Mouse (Mus musculus): Measurements from ENCODE around the gene Tmem178b. TPM values are rescaled to one million over a fixed set of nuclear protein-coding genes. Genes with fewer than 3 reads are reported as not detected.
A peak's percentile ranks its signal among the peaks of the same experiment; 100 is the strongest.

Gene Tmem178b
- polyA plus RNA-seq, 1 experiment from 2014 or later: 32.4 TPM

- no peak for ATAC-seq (ENCODE audit: low FRiP score)
- no peak overlapping the region for H3K4me2 ChIP-seq
- H3K27ac ChIP-seq (replicated peaks): no peak overlapping the region
- peaks cover 12% of the 10 kb centered on the region; the same call in 1 of the 2 replicates for H3K4me1 ChIP-seq
- H3K27me3 ChIP-seq (replicated peaks): no peaks in the 10 kb centered on the region
- H3K9me3 ChIP-seq (replicated peaks): no peaks in the 10 kb centered on the region
- 68% methylated on average over 3 of the region's 3 CpGs for WGBS
- no peak overlapping the region for H3K9ac ChIP-seq (replicated peaks)
- no peak overlapping the region for H3K4me3 ChIP-seq (replicated peaks)
- H3K36me3 ChIP-seq: no peaks in the 10 kb centered on the region
Observed at GRCm38 (mm10) chr6:40200661-40201060, 327.6 kb downstream of the Tmem178b start.

GRCm38 (mm10) chr6:40202602-40203001 lies 329.5 kb downstream of the Tmem178b start:
- WGBS: 36% methylated on average over 2 of the region's 2 CpGs
- H3K27me3 ChIP-seq (replicated peaks): no peaks in the 10 kb centered on the region
- no peak for ATAC-seq (ENCODE audit: low FRiP score)

GRCm38 (mm10) chr6:40205380-40205779 lies 332.3 kb downstream of the Tmem178b start:
- Histone ChIP-seq H3K27ac (replicated peaks) (no peak overlapping the region), H3K4me3 (replicated peaks) (no peak overlapping the region), H3K4me2 (no peak overlapping the region), H3K27me3 (replicated peaks) (no peaks in the 10 kb centered on the region), H3K36me3 (no peaks in the 10 kb centered on the region), H3K9ac (replicated peaks) (no peak overlapping the region), H3K4me1 (peaks cover 3% of the 10 kb centered on the region; the same call in 1 of the 2 replicates), H3K9me3 (replicated peaks) (no peaks in the 10 kb centered on the region)
- whole genome bisulfite sequencing: 81% methylated on average over 2 of the region's 2 CpGs
- ATAC-seq (ENCODE audit: low FRiP score): no peak

More at GRCm38 (mm10) chr6:40202602-40203001, 329.5 kb downstream of the Tmem178b start:
- peaks cover 4% of the 10 kb centered on the region; the same call in 1 of the 2 replicates for H3K4me1 ChIP-seq
- H3K27ac ChIP-seq (replicated peaks): no peak overlapping the region
- no peak overlapping the region for H3K4me2 ChIP-seq
- no peaks in the 10 kb centered on the region for H3K9me3 ChIP-seq (replicated peaks)
- H3K36me3 ChIP-seq: no peaks in the 10 kb centered on the region
- H3K4me3 ChIP-seq (replicated peaks): no peak overlapping the region
- H3K9ac ChIP-seq (replicated peaks): no peak overlapping the region

GRCm38 (mm10) chr6:40208014-40208413 lies 334.9 kb downstream of the Tmem178b start:
- Histone ChIP-seq H3K9me3 (replicated peaks) (no peaks in the 10 kb centered on the region), H3K36me3 (no peaks in the 10 kb centered on the region)
- 84% methylated on average over 3 of the region's 3 CpGs for WGBS

GRCm38 (mm10) chr6:40209172-40209571 lies 336.1 kb downstream of the Tmem178b start:
- no peak for ATAC-seq (ENCODE audit: low FRiP score)
- WGBS: 56% methylated on average over 2 of the region's 2 CpGs
- H3K9me3 ChIP-seq (replicated peaks): no peaks in the 10 kb centered on the region

More at GRCm38 (mm10) chr6:40208014-40208413, 334.9 kb downstream of the Tmem178b start:
- Histone ChIP-seq H3K4me2 (no peak overlapping the region), H3K9ac (replicated peaks) (no peak overlapping the region), H3K4me3 (replicated peaks) (no peak overlapping the region), H3K27me3 (replicated peaks) (no peaks in the 10 kb centered on the region), H3K27ac (replicated peaks) (no peak overlapping the region), H3K4me1 (no peaks in the 10 kb centered on the region)
- ATAC-seq (ENCODE audit: low FRiP score): no peak

GRCm38 (mm10) chr6:40217154-40217553 lies 344.1 kb downstream of the Tmem178b start:
- Histone ChIP-seq H3K27me3 (replicated peaks) (no peaks in the 10 kb centered on the region), H3K4me2 (no peak overlapping the region), H3K9me3 (replicated peaks) (no peaks in the 10 kb centered on the region), H3K36me3 (no peaks in the 10 kb centered on the region), H3K4me3 (replicated peaks) (no peak overlapping the region), H3K4me1 (0 out of 2 replicates have a peak, but pooled peaks cover 8% of the 10 kb centered on the region), H3K9ac (replicated peaks) (no peak overlapping the region), H3K27ac (replicated peaks) (no peak overlapping the region)
- no peak for ATAC-seq (ENCODE audit: low FRiP score)
- WGBS: 85% methylated on average over 12 of the region's 12 CpGs

More at GRCm38 (mm10) chr6:40209172-40209571, 336.1 kb downstream of the Tmem178b start:
- Histone ChIP-seq H3K4me1 (no peaks in the 10 kb centered on the region), H3K9ac (replicated peaks) (no peak overlapping the region), H3K27me3 (replicated peaks) (no peaks in the 10 kb centered on the region), H3K36me3 (no peaks in the 10 kb centered on the region), H3K27ac (replicated peaks) (no peak overlapping the region), H3K4me3 (replicated peaks) (no peak overlapping the region), H3K4me2 (no peak overlapping the region)

- no peak for ATAC-seq (ENCODE audit: low FRiP score)
- no peaks in the 10 kb centered on the region for H3K9me3 ChIP-seq (replicated peaks)
- H3K27ac ChIP-seq (replicated peaks): no peak overlapping the region
- H3K27me3 ChIP-seq (replicated peaks): no peaks in the 10 kb centered on the region
- H3K9ac ChIP-seq (replicated peaks): no peak overlapping the region
- H3K4me3 ChIP-seq (replicated peaks): no peak overlapping the region
- WGBS: 88% methylated on average over 3 of the region's 3 CpGs
- no peak overlapping the region for H3K4me2 ChIP-seq
- no peaks in the 10 kb centered on the region for H3K36me3 ChIP-seq
- 0 out of 2 replicates have a peak, but pooled peaks cover 8% of the 10 kb centered on the region for H3K4me1 ChIP-seq
Observed at GRCm38 (mm10) chr6:40217651-40218050, 344.6 kb downstream of the Tmem178b start.

GRCm38 (mm10) chr6:40220634-40221120 lies 347.6 kb downstream of the Tmem178b start:
- H3K27ac ChIP-seq (replicated peaks): no peak overlapping the region
- no peak overlapping the region for H3K9ac ChIP-seq (replicated peaks)
- H3K36me3 ChIP-seq: no peaks in the 10 kb centered on the region
- H3K4me3 ChIP-seq (replicated peaks): no peak overlapping the region
- ATAC-seq (ENCODE audit: low FRiP score): no peak
- H3K9me3 ChIP-seq (replicated peaks): no peaks in the 10 kb centered on the region
- H3K4me2 ChIP-seq: no peak overlapping the region
- H3K27me3 ChIP-seq (replicated peaks): no peaks in the 10 kb centered on the region
- 0 out of 2 replicates have a peak, but pooled peaks cover 9% of the 10 kb centered on the region for H3K4me1 ChIP-seq

GRCm38 (mm10) chr6:40225585-40226280 lies 352.7 kb downstream of the Tmem178b start:
- H3K36me3 ChIP-seq: no peaks in the 10 kb centered on the region
- H3K27me3 ChIP-seq (replicated peaks): no peaks in the 10 kb centered on the region
- 81% methylated on average over 11 of the region's 11 CpGs for WGBS
- 0 out of 2 replicates have a peak overlapping the region, but pooled peaks have one; percentile 9 for H3K27ac ChIP-seq (replicated peaks)
- 0 out of 2 replicates have a peak, but pooled peaks cover 2% of the 10 kb centered on the region for H3K4me1 ChIP-seq
- no peak overlapping the region for H3K9ac ChIP-seq (replicated peaks)
- H3K9me3 ChIP-seq (replicated peaks): no peaks in the 10 kb centered on the region
- no peak overlapping the region for H3K4me3 ChIP-seq (replicated peaks)
- no peak for ATAC-seq (ENCODE audit: low FRiP score)
- H3K4me2 ChIP-seq: no peak overlapping the region

- Histone ChIP-seq H3K9me3 (replicated peaks) (no peaks in the 10 kb centered on the region), H3K4me3 (replicated peaks) (no peak overlapping the region), H3K27me3 (replicated peaks) (no peaks in the 10 kb centered on the region), H3K36me3 (no peaks in the 10 kb centered on the region), H3K4me2 (no peak overlapping the region), H3K4me1 (peaks cover 8% of the 10 kb centered on the region), H3K27ac (replicated peaks) (no peak overlapping the region), H3K9ac (replicated peaks) (no peak overlapping the region)
- no peak for ATAC-seq (ENCODE audit: low FRiP score)
- whole genome bisulfite sequencing: 82% methylated on average over 2 of the region's 2 CpGs
Observed at GRCm38 (mm10) chr6:40228981-40229380, 355.9 kb downstream of the Tmem178b start.

GRCm38 (mm10) chr6:40229985-40230384 lies 356.9 kb downstream of the Tmem178b start:
- Histone ChIP-seq H3K36me3 (no peaks in the 10 kb centered on the region), H3K4me3 (replicated peaks) (no peak overlapping the region), H3K9me3 (replicated peaks) (no peaks in the 10 kb centered on the region), H3K27ac (replicated peaks) (no peak overlapping the region), H3K4me2 (no peak overlapping the region), H3K4me1 (peaks cover 16% of the 10 kb centered on the region), H3K9ac (replicated peaks) (no peak overlapping the region), H3K27me3 (replicated peaks) (no peaks in the 10 kb centered on the region)
- WGBS: 94% methylated on average over 9 of the region's 9 CpGs
- ATAC-seq (ENCODE audit: low FRiP score): no peak

- peak; percentile 22 for ATAC-seq (ENCODE audit: low FRiP score)
- Histone ChIP-seq H3K9me3 (replicated peaks) (no peaks in the 10 kb centered on the region), H3K27ac (replicated peaks) (peak overlapping the region; percentile 34), H3K4me1 (peaks cover 13% of the 10 kb centered on the region), H3K9ac (replicated peaks) (no peak overlapping the region), H3K36me3 (no peaks in the 10 kb centered on the region), H3K27me3 (replicated peaks) (no peaks in the 10 kb centered on the region), H3K4me2 (no peak overlapping the region), H3K4me3 (replicated peaks) (no peak overlapping the region)
- 15% methylated on average over 5 of the region's 5 CpGs for WGBS
Observed at GRCm38 (mm10) chr6:40234066-40234465, 361.0 kb downstream of the Tmem178b start.
